Mouse (Mus musculus): ENCODE data around the gene Cd300ld5. TPM values are rescaled to one million over a fixed set of nuclear protein-coding genes. Genes with fewer than 3 reads are reported as not detected.

Gene Cd300ld5
- polyA plus RNA-seq, 2 experiments: 0.13 TPM; not detected in 1

DNA sequence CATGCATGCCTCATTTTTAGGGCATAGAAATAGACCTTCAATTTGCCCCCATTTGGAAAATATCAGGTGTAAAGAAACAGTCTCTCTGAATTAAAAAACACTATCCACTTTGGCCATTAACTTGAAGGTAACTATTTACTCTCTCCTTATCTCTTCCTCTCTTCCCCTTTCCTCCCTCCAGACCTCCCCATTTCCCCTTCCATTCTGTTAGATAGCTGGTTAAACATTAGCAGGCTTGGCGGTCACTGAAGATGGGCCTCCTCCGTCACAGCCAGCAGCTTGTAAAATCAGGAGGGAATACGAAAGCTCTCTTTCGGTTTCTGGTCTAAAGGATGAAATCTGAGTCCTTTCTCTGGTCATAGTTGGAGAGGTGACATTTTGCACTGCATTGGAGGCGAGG is 38.3 kb upstream of the Cd300ld5 start:
- Histone ChIP-seq H3K9ac (replicated peaks) (no peak overlapping the region), H3K4me2 (ENCODE audit: low read depth) (peak overlapping the region; percentile 18; the same call in 1 of the 2 replicates), H3K4me3 (ENCODE audit: insufficient read depth in 1 of 2, low read depth in 2 of 2, low read length in 2 of 2) (no peak overlapping the region), H3K27me3 (ENCODE audit: control insufficient read depth, insufficient read depth, low read length) (no peaks in the 10 kb centered on the region), H3K36me3 (replicated peaks; ENCODE audit: control insufficient read depth, insufficient read depth, low read depth) (no peaks in the 10 kb centered on the region), H3K9me3 (ENCODE audit: control insufficient read depth, low read length) (no peaks in the 10 kb centered on the region), H3K27ac (no peak overlapping the region), H3K4me1 (replicated peaks; ENCODE audit: control insufficient read depth in 2 of 2, insufficient read depth in 2 of 2, low read length in 1 of 2) (peaks cover 0 to 28% of the 10 kb centered on the region in 2 experiments; a peak in 2 of 4 replicates)
- 8% methylated on average over 5 of the region's 5 CpGs for WGBS (ENCODE audit: insufficient replicate concordance)
- peak in 2 of 3 experiments; percentile 19 to 22 for DNase-seq (ENCODE audit: low read depth in 3 of 3, low spot score in 3 of 3)
- ATAC-seq (ENCODE audit: insufficient read depth): peak; percentile 39; the same call in 1 of the 2 replicates
- TF ChIP-seq EP300 (IDR thresholded peaks at IDR 0.05; ENCODE audit: low read depth): no peak
- no peak for TF ChIP-seq CTCF (IDR thresholded peaks at IDR 0.05; ENCODE audit: low read depth)

DNA sequence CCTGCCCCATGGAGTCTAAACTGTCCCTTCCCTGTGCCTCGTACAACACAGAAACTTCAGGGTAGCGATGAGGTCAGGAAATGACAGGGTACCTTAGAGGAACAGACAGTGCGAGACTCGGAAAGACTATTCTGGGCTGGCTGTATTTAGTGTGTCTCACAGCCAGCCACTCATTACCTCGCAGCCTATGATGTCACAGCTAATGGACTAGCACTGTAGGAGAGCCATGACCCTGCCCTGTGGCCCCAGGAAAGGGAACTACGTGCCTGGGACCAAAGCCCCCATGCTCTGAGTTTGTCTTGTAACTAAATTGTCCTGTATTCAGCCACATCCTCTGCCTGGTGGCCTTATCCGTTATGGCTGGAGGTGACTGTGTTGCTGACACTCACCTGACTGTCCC is 37.8 kb upstream of the Cd300ld5 start:
- H3K27ac ChIP-seq: no peak overlapping the region
- H3K27me3 ChIP-seq (ENCODE audit: control insufficient read depth, insufficient read depth, low read length): no peaks in the 10 kb centered on the region
- DNase-seq (ENCODE audit: low read depth in 3 of 3, low spot score in 3 of 3) (no peak), ATAC-seq (ENCODE audit: insufficient read depth) (0 out of 2 replicates have a peak, but pooled peaks have one; percentile 35)
- no peaks in the 10 kb centered on the region for H3K9me3 ChIP-seq (ENCODE audit: control insufficient read depth, low read length)
- no peak overlapping the region for H3K4me2 ChIP-seq (ENCODE audit: low read depth)
- TF ChIP-seq EP300 (IDR thresholded peaks at IDR 0.05; ENCODE audit: low read depth): no peak
- no peak for TF ChIP-seq CTCF (IDR thresholded peaks at IDR 0.05; ENCODE audit: low read depth)
- H3K9ac ChIP-seq (replicated peaks): no peak overlapping the region
- no peaks in the 10 kb centered on the region for H3K36me3 ChIP-seq (replicated peaks; ENCODE audit: control insufficient read depth, insufficient read depth, low read depth)
- H3K4me1 ChIP-seq (replicated peaks; ENCODE audit: control insufficient read depth in 2 of 2, insufficient read depth in 2 of 2, low read length in 1 of 2): peaks cover 0 to 28% of the 10 kb centered on the region in 2 experiments; a peak in 2 of 4 replicates
- H3K4me3 ChIP-seq (ENCODE audit: insufficient read depth in 1 of 2, low read depth in 2 of 2, low read length in 2 of 2): no peak overlapping the region
- 14% methylated on average over 7 of the region's 7 CpGs for WGBS (ENCODE audit: insufficient replicate concordance)

DNA sequence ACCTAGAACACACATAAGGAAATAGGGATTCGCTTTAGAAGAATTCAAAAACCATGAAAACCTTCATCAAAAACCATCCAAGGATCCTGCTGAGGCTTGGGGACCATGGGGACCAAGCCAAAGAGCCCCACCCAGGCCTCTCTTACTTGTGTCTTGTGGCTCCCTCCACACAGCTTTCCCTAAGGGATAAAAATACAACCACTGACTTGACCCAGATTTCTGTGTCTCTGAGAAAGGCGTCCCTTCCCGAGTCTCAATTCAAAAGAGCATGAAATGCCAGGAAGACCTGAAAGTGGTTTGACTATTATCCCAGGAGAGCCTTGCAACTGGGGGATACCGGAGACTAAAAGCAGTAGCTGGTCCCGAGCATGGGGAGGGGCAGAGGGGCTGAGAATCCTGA is 35.4 kb upstream of the Cd300ld5 start:
- ATAC-seq (ENCODE audit: insufficient read depth) (no peak), DNase-seq (ENCODE audit: low read depth in 3 of 3, low spot score in 3 of 3) (no peak)
- no peaks in the 10 kb centered on the region for H3K36me3 ChIP-seq (replicated peaks; ENCODE audit: control insufficient read depth, insufficient read depth, low read depth)
- no peak overlapping the region for H3K4me3 ChIP-seq (ENCODE audit: insufficient read depth in 1 of 2, low read depth in 2 of 2, low read length in 2 of 2)
- no peak overlapping the region for H3K4me2 ChIP-seq (ENCODE audit: low read depth)
- TF ChIP-seq EP300 (IDR thresholded peaks at IDR 0.05; ENCODE audit: low read depth): no peak
- peaks cover 0 to 26% of the 10 kb centered on the region in 2 experiments; a peak in 2 of 4 replicates for H3K4me1 ChIP-seq (replicated peaks; ENCODE audit: control insufficient read depth in 2 of 2, insufficient read depth in 2 of 2, low read length in 1 of 2)
- no peak overlapping the region for H3K9ac ChIP-seq (replicated peaks)
- 56% methylated on average over 5 of the region's 5 CpGs for WGBS (ENCODE audit: insufficient replicate concordance)
- H3K27ac ChIP-seq: no peak overlapping the region
- no peaks in the 10 kb centered on the region for H3K27me3 ChIP-seq (ENCODE audit: control insufficient read depth, insufficient read depth, low read length)
- no peaks in the 10 kb centered on the region for H3K9me3 ChIP-seq (ENCODE audit: control insufficient read depth, low read length)

DNA sequence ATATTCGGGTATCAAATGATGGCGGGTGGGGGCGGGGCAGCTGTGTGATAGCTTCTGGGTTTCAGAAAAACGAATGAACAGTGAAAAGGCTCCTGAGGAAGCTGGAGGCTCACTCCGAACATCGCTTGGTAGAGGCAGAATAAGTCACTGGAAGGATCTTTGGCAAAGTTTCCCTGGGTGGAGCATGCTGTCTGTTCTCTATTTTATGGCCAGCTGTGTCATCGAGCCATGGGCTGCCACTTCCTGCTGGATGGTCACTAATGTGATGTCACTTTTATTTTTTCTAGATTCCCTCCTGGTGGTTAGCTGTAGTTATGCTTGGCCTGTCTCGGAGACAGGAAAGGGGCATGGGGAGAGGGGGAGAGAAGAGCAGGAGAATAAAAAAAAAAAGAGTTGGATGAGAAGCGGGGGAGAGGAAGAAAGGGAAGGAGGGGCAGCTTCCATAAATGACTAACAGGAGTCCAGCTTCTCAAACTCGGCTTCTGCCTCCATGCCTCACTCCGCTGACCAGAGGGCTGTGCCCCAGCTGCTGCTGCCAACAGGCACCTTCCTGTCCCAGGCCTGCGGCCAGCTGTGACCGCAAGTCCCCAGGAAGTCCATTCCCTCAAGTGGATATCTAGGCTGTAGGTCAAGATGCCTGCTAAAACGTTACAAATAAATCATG is 34.2 kb upstream of the Cd300ld5 start:
- H3K36me3 ChIP-seq (replicated peaks; ENCODE audit: control insufficient read depth, insufficient read depth, low read depth): no peaks in the 10 kb centered on the region
- H3K4me2 ChIP-seq (ENCODE audit: low read depth): no peak overlapping the region
- ATAC-seq (ENCODE audit: insufficient read depth) (no peak), DNase-seq (ENCODE audit: low read depth in 3 of 3, low spot score in 3 of 3) (no peak)
- no peaks in the 10 kb centered on the region for H3K27me3 ChIP-seq (ENCODE audit: control insufficient read depth, insufficient read depth, low read length)
- peaks cover 0 to 22% of the 10 kb centered on the region in 2 experiments; a peak in 2 of 4 replicates for H3K4me1 ChIP-seq (replicated peaks; ENCODE audit: control insufficient read depth in 2 of 2, insufficient read depth in 2 of 2, low read length in 1 of 2)
- no peak overlapping the region for H3K9ac ChIP-seq (replicated peaks)
- TF ChIP-seq EP300 (IDR thresholded peaks at IDR 0.05; ENCODE audit: low read depth): no peak
- no peak for TF ChIP-seq CTCF (IDR thresholded peaks at IDR 0.05; ENCODE audit: low read depth)
- H3K27ac ChIP-seq: no peak overlapping the region
- WGBS (ENCODE audit: insufficient replicate concordance): 12% methylated on average over 14 of the region's 14 CpGs
- no peak overlapping the region for H3K4me3 ChIP-seq (ENCODE audit: insufficient read depth in 1 of 2, low read depth in 2 of 2, low read length in 2 of 2)
- H3K9me3 ChIP-seq (ENCODE audit: control insufficient read depth, low read length): no peaks in the 10 kb centered on the region

DNA sequence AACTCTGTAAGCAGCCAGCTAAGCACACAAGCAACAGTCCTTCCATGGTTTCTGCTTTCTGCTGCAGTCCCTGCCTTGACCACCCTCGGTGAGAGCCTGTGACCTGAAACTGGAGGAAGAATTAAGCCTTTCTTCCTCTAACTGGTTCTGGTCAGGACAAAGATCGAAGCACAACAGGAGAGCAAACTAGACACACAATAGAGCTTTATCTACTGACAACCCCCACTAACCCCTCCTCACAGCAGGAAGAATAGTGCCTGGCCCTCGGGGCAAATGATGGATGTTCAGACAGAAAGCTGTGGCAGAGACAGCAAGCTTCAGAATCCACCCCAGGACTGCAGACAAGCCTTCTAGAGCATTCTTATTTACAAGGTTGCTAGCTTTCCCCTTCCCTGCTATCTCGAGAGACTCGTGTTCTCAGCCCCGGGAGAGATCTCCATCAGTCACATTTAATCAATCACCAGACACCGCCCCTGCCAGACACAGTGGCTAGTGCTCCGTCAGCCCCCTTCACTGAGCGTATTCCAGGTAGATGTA is 33.5 kb upstream of the Cd300ld5 start:
- Histone ChIP-seq H3K4me1 (replicated peaks; ENCODE audit: control insufficient read depth in 2 of 2, insufficient read depth in 2 of 2, low read length in 1 of 2) (peaks cover 0 to 20% of the 10 kb centered on the region in 2 experiments; a peak in 2 of 4 replicates), H3K9ac (replicated peaks) (no peak overlapping the region), H3K4me3 (ENCODE audit: insufficient read depth in 1 of 2, low read depth in 2 of 2, low read length in 2 of 2) (no peak overlapping the region), H3K4me2 (ENCODE audit: low read depth) (no peak overlapping the region), H3K27ac (no peak overlapping the region), H3K9me3 (ENCODE audit: control insufficient read depth, low read length) (no peaks in the 10 kb centered on the region), H3K36me3 (replicated peaks; ENCODE audit: control insufficient read depth, insufficient read depth, low read depth) (no peaks in the 10 kb centered on the region), H3K27me3 (ENCODE audit: control insufficient read depth, insufficient read depth, low read length) (no peaks in the 10 kb centered on the region)
- ATAC-seq (ENCODE audit: insufficient read depth): no peak
- no peak for DNase-seq (ENCODE audit: low read depth in 3 of 3, low spot score in 3 of 3)
- TF ChIP-seq CTCF (IDR thresholded peaks at IDR 0.05; ENCODE audit: low read depth) (no peak), EP300 (IDR thresholded peaks at IDR 0.05; ENCODE audit: low read depth) (no peak)
- 13% methylated on average over 9 of the region's 9 CpGs for WGBS (ENCODE audit: insufficient replicate concordance)
